In genomic region chr13:5519600-5519999, GRCm38 (mm10) we compare ENCODE assay signal across 29 mouse cellular contexts.
DNase-seq lines count a peak whose midpoint lies in the region; ATAC-seq lines count a peak whose summit lies in the region.
"Had no signal": no experiment of that assay in that cellular context is flagged by ENCODE, and none has a peak within 500 bp of the region (broad histone marks: within the 10 kb centered on the region; RNA-seq: fewer than 3 reads in every experiment).

No protein-coding gene starts in this region.

- no peak overlapping the region for H3K4me3 ChIP-seq in heart, embryonic 12.5 days
- H3K4me3 ChIP-seq: erythroblast, embryonic 14.5 days; heart, embryonic 10.5 days; hindbrain, embryonic 12.5 days; layer of hippocampus, adult 2 months; limb, embryonic 13.5 days; lung, embryonic 15.5 days; midbrain, embryonic 10.5 days; myocyte; neural tube, embryonic 12.5 days had no signal

- no peak overlapping the region for H3K27ac ChIP-seq in heart, embryonic 12.5 days (ENCODE audit: poor library complexity, severe bottlenecking)
- H3K27ac ChIP-seq: heart, embryonic 10.5 days; hindbrain, embryonic 12.5 days; layer of hippocampus, adult 2 months; limb, embryonic 13.5 days; lung, embryonic 15.5 days; midbrain, embryonic 10.5 days; neural tube, embryonic 12.5 days had no signal

- no peaks in the 10 kb centered on the region for H3K4me1 ChIP-seq in heart, embryonic 12.5 days (replicated peaks)
- H3K4me1 ChIP-seq: heart, embryonic 10.5 days; hindbrain, embryonic 12.5 days; limb, embryonic 13.5 days; lung, embryonic 15.5 days; midbrain, embryonic 10.5 days; neural tube, embryonic 12.5 days had no signal

- no peaks in the 10 kb centered on the region for H3K36me3 ChIP-seq in heart, embryonic 12.5 days
- H3K36me3 ChIP-seq: heart, embryonic 10.5 days; hindbrain, embryonic 12.5 days; limb, embryonic 13.5 days; lung, embryonic 15.5 days; midbrain, embryonic 10.5 days; neural tube, embryonic 12.5 days had no signal

- peak; percentile 21 to 30 for DNase-seq in cerebellum, postnatal 10 days
- DNase-seq in cerebellum, postnatal 25 days = no peak
- DNase-seq in layer of hippocampus, adult 11-12 months (ENCODE audit: low spot score) = peak; percentile 22
- no peak for DNase-seq in layer of hippocampus, postnatal 36 days
- peak; percentile 38 for DNase-seq in brain, adult 2 months (ENCODE audit: low read depth, low spot score)
- DNase-seq in layer of hippocampus, adult 9-11 months = peak; percentile 27
- DNase-seq: adrenal gland, adult 2 months; adrenal gland, postnatal 36 days; cerebellum, adult 8-10 months; gastrocnemius, postnatal 14 days; heart, postnatal 36 days; kidney, adult 11 months; kidney, postnatal 14 days; right cerebral cortex, adult 18-20 months had no signal

- H3K4me2 ChIP-seq in heart, embryonic 12.5 days = no peak overlapping the region
- H3K4me2 ChIP-seq: hindbrain, embryonic 12.5 days; limb, embryonic 13.5 days; liver, embryonic 11.5 days; lung, embryonic 15.5 days; neural tube, embryonic 12.5 days had no signal

- H3K27me3 ChIP-seq in heart, embryonic 12.5 days (replicated peaks) = no peaks in the 10 kb centered on the region
- H3K27me3 ChIP-seq: CH12.LX; hindbrain, embryonic 12.5 days; limb, embryonic 13.5 days; lung, embryonic 15.5 days; neural tube, embryonic 12.5 days had no signal

- whole genome bisulfite sequencing in heart, embryonic 12.5 days = 56% methylated on average over 1 of the region's 1 CpGs

- H3K9ac ChIP-seq in heart, embryonic 12.5 days = no peak overlapping the region
- H3K9ac ChIP-seq: hindbrain, embryonic 12.5 days; limb, embryonic 13.5 days; lung, embryonic 15.5 days; neural tube, embryonic 12.5 days had no signal

- ATAC-seq in heart, embryonic 12.5 days (ENCODE audit: insufficient number of reproducible peaks, low FRiP score) = no peak
- ATAC-seq: activated CD4-positive, CD25-positive, alpha-beta regulatory T cell, adult 4 months; inflammation-experienced regulatory T-cells, adult 6 months; midbrain, embryonic 16.5 days had no signal

- no peaks in the 10 kb centered on the region for H3K9me3 ChIP-seq in heart, embryonic 12.5 days (replicated peaks)
- H3K9me3 ChIP-seq: heart, embryonic 10.5 days; hindbrain, embryonic 12.5 days; limb, embryonic 13.5 days; lung, embryonic 15.5 days; midbrain, embryonic 10.5 days; neural tube, embryonic 12.5 days had no signal

Comparison
In these comparisons a context has a peak if more than half of its experiments do, and no peak if none do; other contexts are left out.
1. DNase-seq: peak in cerebellum, postnatal 10 days (2 of 2), layer of hippocampus, adult 11-12 months (single experiment), brain, adult 2 months (single experiment) and layer of hippocampus, adult 9-11 months (single experiment); none in cerebellum, postnatal 25 days (0 of 2) and layer of hippocampus, postnatal 36 days (0 of 2).